Mouse (Mus musculus): ENCODE results near the gene Ddx6. TPM values are rescaled to one million over a fixed set of nuclear protein-coding genes. Genes with fewer than 3 reads are reported as not detected.

Ddx6 gene
- polyA plus RNA-seq, 1 experiment from 2014 or later, result 33.8 TPM

DNA sequence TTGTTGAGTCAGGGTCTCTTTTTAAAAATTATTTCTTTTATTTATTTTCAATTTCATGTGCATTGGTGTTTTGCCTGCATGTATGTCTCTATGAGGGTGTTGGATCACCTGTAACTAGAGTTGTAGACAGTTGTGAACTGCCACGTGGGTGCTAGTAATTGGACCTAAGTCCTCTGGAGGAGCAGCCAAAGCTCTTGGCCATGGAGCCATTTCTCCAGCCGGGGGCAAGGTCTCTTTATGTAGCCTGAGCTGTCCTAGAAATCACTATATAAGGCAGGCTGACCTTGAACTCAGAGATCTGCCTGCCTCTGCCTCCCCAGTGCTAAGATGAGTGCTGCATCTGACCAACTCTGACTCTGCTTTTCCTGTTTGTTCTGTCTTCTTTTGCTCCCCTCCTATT, 39.5 kb downstream of the Ddx6 start:
- 91% methylated on average over 2 of the region's 2 CpGs for WGBS

GRCm38 (mm10) chr9:44645481-44645880, 40.8 kb downstream of the Ddx6 start:
- Histone ChIP-seq H3K9me3 (ENCODE audit: control insufficient read depth, low read length) (no peaks in the 10 kb centered on the region), H3K36me3 (ENCODE audit: control insufficient read depth, insufficient read depth, low read length) (no peaks in the 10 kb centered on the region)
- WGBS, result 59% methylated on average over 5 of the region's 5 CpGs

More for the DNA sequence above, 39.5 kb downstream of the Ddx6 start:
- Histone ChIP-seq H3K36me3 (ENCODE audit: control insufficient read depth, insufficient read depth, low read length) (no peaks in the 10 kb centered on the region), H3K9ac (replicated peaks; ENCODE audit: low read depth, low read length) (no peak overlapping the region), H3K27ac (ENCODE audit: low read depth, low read length) (no peak overlapping the region), H3K4me2 (ENCODE audit: low read depth, low read length) (no peak overlapping the region), H3K4me3 (ENCODE audit: low read depth, low read length) (no peak overlapping the region), H3K9me3 (ENCODE audit: control insufficient read depth, low read length) (no peaks in the 10 kb centered on the region), H3K27me3 (ENCODE audit: control insufficient read depth, insufficient read depth, low read length) (no peaks in the 10 kb centered on the region), H3K4me1 (ENCODE audit: control insufficient read depth, insufficient read depth, low read length) (no peaks in the 10 kb centered on the region)
- ATAC-seq (ENCODE audit: low read depth), result no peak

GRCm38 (mm10) chr9:44645924-44646323, 41.2 kb downstream of the Ddx6 start:
- Histone ChIP-seq H3K4me3 (ENCODE audit: low read depth, low read length) (no peak overlapping the region), H3K27ac (ENCODE audit: low read depth, low read length) (no peak overlapping the region), H3K27me3 (ENCODE audit: control insufficient read depth, insufficient read depth, low read length) (no peaks in the 10 kb centered on the region), H3K9me3 (ENCODE audit: control insufficient read depth, low read length) (no peaks in the 10 kb centered on the region), H3K4me2 (ENCODE audit: low read depth, low read length) (no peak overlapping the region), H3K9ac (replicated peaks; ENCODE audit: low read depth, low read length) (no peak overlapping the region), H3K4me1 (ENCODE audit: control insufficient read depth, insufficient read depth, low read length) (no peaks in the 10 kb centered on the region), H3K36me3 (ENCODE audit: control insufficient read depth, insufficient read depth, low read length) (no peaks in the 10 kb centered on the region)
- no peak for ATAC-seq (ENCODE audit: low read depth)
- WGBS, result 76% methylated on average over 15 of the region's 15 CpGs

More at GRCm38 (mm10) chr9:44645481-44645880, 40.8 kb downstream of the Ddx6 start:
- H3K27ac ChIP-seq (ENCODE audit: low read depth, low read length), result no peak overlapping the region
- ATAC-seq (ENCODE audit: low read depth), result no peak
- no peaks in the 10 kb centered on the region for H3K27me3 ChIP-seq (ENCODE audit: control insufficient read depth, insufficient read depth, low read length)
- no peaks in the 10 kb centered on the region for H3K4me1 ChIP-seq (ENCODE audit: control insufficient read depth, insufficient read depth, low read length)
- H3K4me3 ChIP-seq (ENCODE audit: low read depth, low read length), result no peak overlapping the region
- H3K9ac ChIP-seq (replicated peaks; ENCODE audit: low read depth, low read length), result no peak overlapping the region
- H3K4me2 ChIP-seq (ENCODE audit: low read depth, low read length), result no peak overlapping the region

GRCm38 (mm10) chr9:44646366-44646765, 41.7 kb downstream of the Ddx6 start:
- no peak overlapping the region for H3K4me2 ChIP-seq (ENCODE audit: low read depth, low read length)
- no peak overlapping the region for H3K4me3 ChIP-seq (ENCODE audit: low read depth, low read length)
- no peaks in the 10 kb centered on the region for H3K9me3 ChIP-seq (ENCODE audit: control insufficient read depth, low read length)
- no peaks in the 10 kb centered on the region for H3K36me3 ChIP-seq (ENCODE audit: control insufficient read depth, insufficient read depth, low read length)
- 95% methylated on average over 6 of the region's 6 CpGs for WGBS
- no peaks in the 10 kb centered on the region for H3K4me1 ChIP-seq (ENCODE audit: control insufficient read depth, insufficient read depth, low read length)
- no peak overlapping the region for H3K27ac ChIP-seq (ENCODE audit: low read depth, low read length)
- no peak overlapping the region for H3K9ac ChIP-seq (replicated peaks; ENCODE audit: low read depth, low read length)
- no peak for ATAC-seq (ENCODE audit: low read depth)
- no peaks in the 10 kb centered on the region for H3K27me3 ChIP-seq (ENCODE audit: control insufficient read depth, insufficient read depth, low read length)

GRCm38 (mm10) chr9:44647026-44647425, 42.3 kb downstream of the Ddx6 start:
- no peak overlapping the region for H3K4me3 ChIP-seq (ENCODE audit: low read depth, low read length)
- 97% methylated on average over 8 of the region's 8 CpGs for WGBS
- no peak for ATAC-seq (ENCODE audit: low read depth)

GRCm38 (mm10) chr9:44647656-44648055, 43.0 kb downstream of the Ddx6 start:
- no peak overlapping the region for H3K4me3 ChIP-seq (ENCODE audit: low read depth, low read length)
- H3K4me2 ChIP-seq (ENCODE audit: low read depth, low read length), result no peak overlapping the region
- no peaks in the 10 kb centered on the region for H3K27me3 ChIP-seq (ENCODE audit: control insufficient read depth, insufficient read depth, low read length)
- no peaks in the 10 kb centered on the region for H3K36me3 ChIP-seq (ENCODE audit: control insufficient read depth, insufficient read depth, low read length)
- WGBS, result 88% methylated on average over 4 of the region's 4 CpGs
- H3K27ac ChIP-seq (ENCODE audit: low read depth, low read length), result no peak overlapping the region
- H3K4me1 ChIP-seq (ENCODE audit: control insufficient read depth, insufficient read depth, low read length), result no peaks in the 10 kb centered on the region
- no peak overlapping the region for H3K9ac ChIP-seq (replicated peaks; ENCODE audit: low read depth, low read length)
- ATAC-seq (ENCODE audit: low read depth), result no peak
- H3K9me3 ChIP-seq (ENCODE audit: control insufficient read depth, low read length), result no peaks in the 10 kb centered on the region

More at GRCm38 (mm10) chr9:44647026-44647425, 42.3 kb downstream of the Ddx6 start:
- Histone ChIP-seq H3K36me3 (ENCODE audit: control insufficient read depth, insufficient read depth, low read length) (no peaks in the 10 kb centered on the region), H3K4me2 (ENCODE audit: low read depth, low read length) (no peak overlapping the region), H3K9ac (replicated peaks; ENCODE audit: low read depth, low read length) (no peak overlapping the region), H3K9me3 (ENCODE audit: control insufficient read depth, low read length) (no peaks in the 10 kb centered on the region), H3K27ac (ENCODE audit: low read depth, low read length) (no peak overlapping the region), H3K4me1 (ENCODE audit: control insufficient read depth, insufficient read depth, low read length) (no peaks in the 10 kb centered on the region), H3K27me3 (ENCODE audit: control insufficient read depth, insufficient read depth, low read length) (no peaks in the 10 kb centered on the region)

GRCm38 (mm10) chr9:44648881-44649281, 44.2 kb downstream of the Ddx6 start:
- Histone ChIP-seq H3K27ac (ENCODE audit: low read depth, low read length) (no peak overlapping the region), H3K9me3 (ENCODE audit: control insufficient read depth, low read length) (no peaks in the 10 kb centered on the region), H3K4me3 (ENCODE audit: low read depth, low read length) (no peak overlapping the region), H3K4me2 (ENCODE audit: low read depth, low read length) (no peak overlapping the region), H3K27me3 (ENCODE audit: control insufficient read depth, insufficient read depth, low read length) (no peaks in the 10 kb centered on the region), H3K4me1 (ENCODE audit: control insufficient read depth, insufficient read depth, low read length) (no peaks in the 10 kb centered on the region), H3K9ac (replicated peaks; ENCODE audit: low read depth, low read length) (no peak overlapping the region), H3K36me3 (ENCODE audit: control insufficient read depth, insufficient read depth, low read length) (no peaks in the 10 kb centered on the region)
- WGBS, result 75% methylated on average over 6 of the region's 7 CpGs
- ATAC-seq (ENCODE audit: low read depth), result no peak

- no peaks in the 10 kb centered on the region for H3K9me3 ChIP-seq (ENCODE audit: control insufficient read depth, low read length)
- no peaks in the 10 kb centered on the region for H3K36me3 ChIP-seq (ENCODE audit: control insufficient read depth, insufficient read depth, low read length)
- no peaks in the 10 kb centered on the region for H3K27me3 ChIP-seq (ENCODE audit: control insufficient read depth, insufficient read depth, low read length)
- ATAC-seq (ENCODE audit: low read depth), result peak; percentile 89; the same call in 1 of the 2 replicates
- WGBS, result 6% methylated on average over 8 of the region's 8 CpGs
- no peak overlapping the region for H3K27ac ChIP-seq (ENCODE audit: low read depth, low read length)
- H3K9ac ChIP-seq (replicated peaks; ENCODE audit: low read depth, low read length), result no peak overlapping the region
- H3K4me1 ChIP-seq (ENCODE audit: control insufficient read depth, insufficient read depth, low read length), result no peaks in the 10 kb centered on the region
- no peak overlapping the region for H3K4me3 ChIP-seq (ENCODE audit: low read depth, low read length)
- H3K4me2 ChIP-seq (ENCODE audit: low read depth, low read length), result no peak overlapping the region
Measured at GRCm38 (mm10) chr9:44652027-44652426, 47.3 kb downstream of the Ddx6 start.

DNA sequence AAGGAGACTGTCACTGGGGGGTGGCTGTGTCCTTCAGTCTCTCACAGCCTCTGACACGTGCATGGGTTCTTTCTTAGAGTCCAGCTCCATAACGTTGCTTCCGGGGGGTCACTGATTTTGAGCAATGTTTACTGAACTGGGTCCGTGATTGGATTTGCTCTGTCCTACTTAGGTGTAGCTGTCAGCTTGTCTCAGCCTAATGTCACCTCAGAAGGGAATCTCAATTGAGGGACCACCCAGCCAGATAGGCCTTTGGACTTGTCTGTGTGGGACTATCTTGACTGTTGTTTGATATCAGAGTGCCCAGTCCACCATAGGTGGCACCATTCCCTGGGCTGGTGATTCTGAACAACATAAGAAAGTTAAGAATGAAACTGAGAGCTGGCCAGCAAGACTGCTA, 49.2 kb downstream of the Ddx6 start:
- Histone ChIP-seq H3K4me3 (ENCODE audit: low read depth, low read length) (no peak overlapping the region), H3K27ac (ENCODE audit: low read depth, low read length) (no peak overlapping the region), H3K4me1 (ENCODE audit: control insufficient read depth, insufficient read depth, low read length) (no peaks in the 10 kb centered on the region), H3K9ac (replicated peaks; ENCODE audit: low read depth, low read length) (no peak overlapping the region), H3K27me3 (ENCODE audit: control insufficient read depth, insufficient read depth, low read length) (no peaks in the 10 kb centered on the region), H3K4me2 (ENCODE audit: low read depth, low read length) (no peak overlapping the region), H3K9me3 (ENCODE audit: control insufficient read depth, low read length) (no peaks in the 10 kb centered on the region), H3K36me3 (ENCODE audit: control insufficient read depth, insufficient read depth, low read length) (no peaks in the 10 kb centered on the region)
- no peak for ATAC-seq (ENCODE audit: low read depth)
- WGBS, result 79% methylated on average over 4 of the region's 4 CpGs
